Mouse (Mus musculus) retina, postnatal 7 days (tissue): Measurements from ENCODE around the gene 4833439L19Rik.
A peak's percentile ranks its signal among the peaks of the same experiment; 100 is the strongest.
"Not testable (repeated sequence)": the region's sequence is repeated elsewhere in the genome, so short reads cannot be mapped to it uniquely, and the experiment has no call there.

Experiments
- DNase-seq: peaks from one replicate; pipeline ENCODE4 v3.0.0-alpha.2; 2012; ENCODE audit warnings: low read depth, low spot score

The 4833439L19Rik gene

GRCm38 (mm10) chr13:54565201-54565581 is at the start of gene 4833439L19Rik:
4833439L19Rik (minus strand) TSS chr13:54565435.
- peak; percentile 88 for DNase-seq

DNA sequence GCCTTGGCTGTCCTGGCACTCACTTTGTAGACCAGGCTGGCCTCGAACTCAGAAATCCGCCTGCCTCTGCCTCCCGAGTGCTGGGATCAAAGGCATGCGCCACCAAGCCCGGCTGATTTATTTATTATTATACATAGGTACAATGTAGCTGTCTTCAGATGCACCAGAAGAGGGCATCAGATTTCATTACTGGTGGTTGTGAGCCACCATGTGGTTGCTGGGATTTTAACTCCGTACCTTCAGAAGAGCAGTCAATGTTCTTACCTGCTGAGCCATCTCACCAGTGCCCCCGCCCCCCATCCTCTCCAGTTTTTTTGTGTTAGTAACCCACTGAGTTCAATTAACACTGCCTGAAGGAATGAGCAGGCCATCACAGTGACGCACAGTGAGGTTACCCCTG is 47.9 kb upstream of the 4833439L19Rik start:
- DNase-seq = not testable (repeated sequence)

DNA sequence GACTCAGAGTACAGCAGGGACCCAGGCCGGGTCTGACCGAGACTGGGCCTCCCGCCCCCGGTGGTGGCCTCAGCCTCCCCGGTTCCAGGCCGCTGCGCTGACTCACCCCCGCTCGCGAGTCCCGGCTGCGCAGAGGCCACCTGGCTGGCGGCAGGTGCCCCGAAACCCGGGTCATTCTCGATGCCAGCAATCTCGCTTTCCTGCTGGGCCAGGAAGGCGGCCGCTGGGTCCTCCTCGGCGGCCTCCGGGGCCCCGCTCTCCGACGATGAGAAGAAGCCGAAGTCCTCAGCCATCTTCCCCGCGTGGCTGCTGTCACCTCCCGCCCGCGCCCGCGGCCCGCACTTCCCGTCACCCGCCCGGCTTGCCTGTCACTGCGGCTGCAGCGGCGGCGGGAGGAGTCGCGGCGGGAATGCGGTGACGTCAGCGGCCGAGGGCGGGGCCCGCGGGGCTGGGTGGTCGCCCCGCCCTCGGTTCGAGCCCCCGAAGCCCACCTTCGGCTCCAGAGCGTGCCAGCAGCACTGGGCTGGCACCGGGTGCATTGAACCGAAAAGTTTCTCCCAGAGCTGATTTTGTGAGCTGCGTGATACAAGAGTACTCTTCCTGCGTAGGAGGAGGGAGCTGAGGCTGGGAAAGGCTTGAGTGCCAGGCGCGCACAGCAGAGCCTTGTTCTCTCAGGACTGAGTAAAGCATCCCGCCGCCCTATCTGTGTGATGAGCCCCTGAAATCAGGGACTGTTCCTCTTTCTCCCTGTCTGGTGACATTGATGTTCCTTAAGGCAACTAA is 45.9 kb upstream of the 4833439L19Rik start, which contains the start of gene Cltb:
Gene Cltb, minus strand, starts transcription at position 373 of the 783 bp plus-strand sequence.
- peak; percentile 71 for DNase-seq

- DNase-seq = no peak
These were observed 45.4 kb upstream of the 4833439L19Rik start for GRCm38 (mm10) chr13:54610613-54610971.

DNA sequence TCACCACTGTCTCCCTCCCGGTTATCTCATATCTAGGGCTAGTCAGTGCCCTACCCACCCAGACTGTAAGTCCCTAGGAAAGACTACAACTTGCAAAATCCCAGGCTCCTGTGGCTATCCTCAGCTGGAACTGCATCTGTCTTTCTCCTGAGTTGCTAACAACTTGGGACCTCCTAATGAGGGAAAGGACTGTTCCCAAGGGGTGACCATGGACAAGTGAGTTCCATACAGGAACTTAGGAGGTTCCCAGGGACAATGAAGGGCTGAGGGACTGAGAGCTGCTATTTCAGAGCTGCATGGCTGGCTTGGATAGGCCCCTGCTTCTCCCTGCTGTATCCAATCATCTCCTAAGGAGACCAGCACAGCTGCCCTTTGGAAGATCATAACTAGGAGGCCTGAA is 44.1 kb upstream of the 4833439L19Rik start:
- no peak for DNase-seq

DNA sequence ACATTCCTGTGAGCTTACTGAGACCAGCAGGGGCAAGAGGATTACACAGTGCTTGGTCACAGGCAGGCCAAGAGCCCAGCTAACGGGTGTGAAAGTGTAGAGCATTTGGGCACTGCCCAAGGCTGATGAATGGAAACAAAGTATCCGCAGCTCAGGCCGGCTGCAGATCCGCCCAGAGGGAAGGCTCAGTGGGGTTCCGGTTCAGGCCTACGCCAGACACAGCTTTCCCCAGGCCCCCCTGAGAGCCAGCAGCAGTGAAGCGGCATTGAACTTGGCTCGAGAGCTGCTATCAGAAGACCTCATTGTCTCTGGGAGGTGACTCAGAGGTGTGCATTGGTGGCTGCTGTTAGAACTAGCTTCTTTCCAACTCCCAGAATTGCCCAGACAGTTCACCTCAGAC is 43.4 kb upstream of the 4833439L19Rik start:
- DNase-seq = no peak

- no peak for DNase-seq
These were observed 42.8 kb upstream of the 4833439L19Rik start for GRCm38 (mm10) chr13:54608002-54608401.

- no peak for DNase-seq
These were observed 42.0 kb upstream of the 4833439L19Rik start for GRCm38 (mm10) chr13:54607204-54607603.

DNA sequence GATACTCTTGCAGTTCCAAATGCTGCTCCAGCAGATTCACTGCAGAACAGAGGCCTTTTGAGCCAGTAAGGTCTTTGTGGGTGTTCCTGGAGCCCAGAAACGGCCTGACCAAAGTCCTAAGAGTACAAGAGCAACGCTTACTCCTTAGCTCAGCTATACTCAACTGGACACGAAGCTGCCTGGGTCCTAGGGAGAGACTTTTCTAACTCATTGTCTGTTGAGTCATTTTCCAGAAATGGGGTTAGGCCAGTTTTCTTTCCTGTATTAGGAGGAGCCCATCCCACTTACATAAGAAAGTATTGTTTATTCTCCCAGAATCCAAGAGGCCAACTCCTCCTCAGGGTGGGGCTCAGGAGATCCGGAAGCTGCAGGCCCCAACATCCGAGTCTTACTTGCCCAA is 40.2 kb upstream of the 4833439L19Rik start:
- no peak for DNase-seq

GRCm38 (mm10) chr13:54604221-54604620 is 39.0 kb upstream of the 4833439L19Rik start:
- DNase-seq = peak; percentile 69

- DNase-seq = peak; percentile 61
These were observed 38.3 kb upstream of the 4833439L19Rik start for GRCm38 (mm10) chr13:54603501-54603900.

- no peak for DNase-seq
These were observed 37.4 kb upstream of the 4833439L19Rik start for GRCm38 (mm10) chr13:54602639-54603111.

DNA sequence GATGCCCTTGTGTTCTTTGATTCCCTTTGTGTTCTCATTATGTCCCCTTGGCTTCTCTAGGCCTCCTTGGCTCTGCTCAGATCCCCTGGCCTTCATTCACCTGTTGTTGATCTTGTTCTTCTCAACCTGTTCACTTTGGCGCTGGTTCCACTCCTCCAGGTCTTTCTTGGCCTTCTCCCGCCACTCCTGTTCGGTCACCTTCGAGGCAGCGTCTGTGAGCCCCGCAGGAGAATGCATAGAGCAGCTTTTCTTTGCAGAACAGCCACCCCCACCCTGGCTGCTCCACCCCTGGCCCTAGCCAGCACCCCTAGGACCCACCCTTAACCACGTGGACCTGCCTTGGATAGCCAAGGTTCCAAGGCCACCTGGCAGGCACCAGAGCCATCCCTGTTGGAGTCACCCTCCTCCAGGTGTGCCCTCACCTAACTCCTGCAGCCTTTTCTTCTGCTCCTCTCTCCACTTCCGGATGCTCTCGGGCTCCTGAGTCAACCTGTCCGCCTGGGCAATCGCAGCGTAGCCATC is 33.4 kb upstream of the 4833439L19Rik start:
- DNase-seq = no peak

GRCm38 (mm10) chr13:54596870-54597269 is 31.6 kb upstream of the 4833439L19Rik start:
- DNase-seq = no peak

DNA sequence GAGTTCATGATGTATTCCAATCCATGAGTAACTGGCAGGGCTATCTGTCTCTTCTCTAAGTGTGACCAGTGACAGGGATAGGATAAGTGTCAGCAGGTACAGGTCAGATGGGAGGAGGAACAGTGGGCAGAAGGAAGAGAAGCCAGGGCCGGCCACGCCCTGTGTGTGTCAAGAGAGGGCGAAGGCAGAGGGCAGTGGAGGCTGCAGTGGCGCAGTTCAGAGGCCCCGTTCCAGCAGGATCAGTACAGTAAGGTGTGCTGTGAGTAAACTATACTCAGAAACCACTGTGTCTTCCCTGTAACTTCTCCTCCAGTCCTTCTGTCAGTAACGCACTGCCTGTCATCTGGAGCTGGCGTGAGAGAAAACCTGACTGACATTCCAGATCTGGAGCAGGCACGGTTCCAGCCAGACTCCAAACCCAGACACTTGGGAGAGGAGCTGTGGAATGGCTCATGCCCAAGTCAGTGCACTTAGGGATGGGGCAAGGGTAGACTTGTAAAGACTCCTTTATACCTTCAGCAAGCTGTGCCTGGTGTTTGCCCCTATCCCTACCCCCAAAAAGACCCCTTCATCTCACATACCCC is 31.0 kb upstream of the 4833439L19Rik start:
- DNase-seq = no peak

- no peak for DNase-seq
These were observed 28.4 kb upstream of the 4833439L19Rik start for GRCm38 (mm10) chr13:54593617-54594016.

GRCm38 (mm10) chr13:54591776-54592356 is 26.6 kb upstream of the 4833439L19Rik start:
- DNase-seq = no peak

DNA sequence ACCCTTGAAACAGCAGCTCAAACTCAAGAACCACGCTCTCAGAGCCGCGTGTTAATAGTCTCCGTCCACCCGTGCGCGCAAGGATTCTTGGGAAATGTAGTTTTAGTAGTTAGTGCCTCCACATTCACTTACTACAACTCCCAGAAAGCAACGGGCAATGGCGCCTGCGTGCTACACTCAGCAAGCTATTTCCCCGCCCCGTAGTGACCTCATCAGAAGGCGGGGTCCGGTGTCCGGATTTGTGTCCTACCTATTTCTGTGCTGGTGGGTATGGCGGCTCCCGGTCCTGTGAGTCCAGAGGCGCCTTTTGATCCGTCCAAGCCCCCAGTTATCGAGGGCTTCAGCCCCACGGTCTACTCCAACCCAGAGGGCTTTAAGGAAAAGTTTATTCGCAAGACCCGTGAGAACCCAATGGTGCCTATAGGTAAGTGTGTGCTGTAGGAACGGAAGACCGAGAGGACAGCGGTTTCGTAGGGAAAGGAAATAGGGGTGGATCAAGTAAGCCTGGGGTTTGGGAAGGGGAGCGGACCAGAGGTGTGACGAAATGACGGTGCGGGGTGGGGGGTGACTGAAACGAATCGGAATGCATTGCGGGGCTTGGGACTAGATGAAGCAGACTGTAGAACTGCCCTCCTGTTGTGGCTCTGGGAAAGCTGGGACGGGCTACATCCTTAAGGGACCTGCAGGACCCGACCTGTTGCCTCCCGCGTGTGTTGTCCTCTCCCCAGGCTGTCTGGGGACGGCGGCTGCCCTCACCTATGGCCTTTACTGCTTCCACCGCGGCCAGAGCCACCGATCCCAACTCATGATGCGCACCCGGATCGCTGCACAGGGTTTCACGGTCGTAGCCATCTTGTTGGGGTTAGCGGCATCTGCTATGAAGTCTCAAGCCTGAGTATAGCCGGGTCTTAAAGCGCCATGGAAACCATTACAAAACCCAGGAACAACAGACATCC is 25.0 kb upstream of the 4833439L19Rik start, which contains the start of the genes Nop16 and Higd2a:
Gene Nop16, minus strand, starts transcription at position 95 of the 956 bp plus-strand sequence.
Gene Higd2a, plus strand, starts transcription at position 212 of the 956 bp plus-strand sequence.
- peak; percentile 97 for DNase-seq

- DNase-seq = no peak
These were observed 24.3 kb upstream of the 4833439L19Rik start for GRCm38 (mm10) chr13:54589414-54589995.

- no peak for DNase-seq
These were observed 20.6 kb upstream of the 4833439L19Rik start for GRCm38 (mm10) chr13:54585831-54586230.

- no peak for DNase-seq
These were observed 17.6 kb upstream of the 4833439L19Rik start for GRCm38 (mm10) chr13:54582860-54583259.
